Mouse (Mus musculus) embryonic facial prominence, embryonic 14.5 days (tissue): ENCODE data around the gene Cdk2ap2. TPM values are rescaled to one million over a fixed set of nuclear protein-coding genes. Genes with fewer than 3 reads are reported as not detected.

Experiments
- ATAC-seq: fragments of 200-750 bp; cut with Nextera tagmentation; 2 replicates; pipeline ENCODE4 v1.8.0; 2017; ENCODE audit warnings: low read depth, moderate number of reproducible peaks, moderate TSS enrichment
- DNase-seq: peaks from one replicate; pipeline ENCODE4 v3.0.0-alpha.2; 2015; ENCODE audit warnings: low spot score
- H3K27ac ChIP-seq: fragments of 300-500 bp; sonication (generic); replicated peaks from 2 replicates; pipeline ENCODE4 v1.5.1; 2014; ENCODE audit warnings: low read depth, mild to moderate bottlenecking, low read length, moderate library complexity
- H3K27me3 ChIP-seq: fragments of 300-500 bp; sonication (generic); replicated peaks from 2 replicates; pipeline ENCODE4 v1.6.1; 2014; ENCODE audit warnings: low read length; ENCODE audit not compliant: control insufficient read depth, insufficient read depth
- H3K36me3 ChIP-seq: fragments of 300-500 bp; sonication (generic); 2 replicates; pipeline ENCODE4 v1.6.1; 2014; ENCODE audit warnings: low read length, mixed read lengths; ENCODE audit not compliant: control insufficient read depth, insufficient read depth
- H3K4me1 ChIP-seq: fragments of 300-500 bp; sonication (generic); 2 replicates; pipeline ENCODE4 v1.6.1; 2014; ENCODE audit warnings: antibody characterized with exemption, low read length; ENCODE audit not compliant: control insufficient read depth, insufficient read depth
- H3K4me2 ChIP-seq: fragments of 300-500 bp; sonication (generic); 2 replicates; pipeline ENCODE4 v1.6.1; 2014; ENCODE audit warnings: low read depth, mild to moderate bottlenecking, low read length, moderate library complexity, mixed read lengths
- H3K4me3 ChIP-seq: fragments of 300-500 bp; sonication (generic); 2 replicates; pipeline ENCODE4 v1.5.1; 2014; ENCODE audit warnings: low read depth, mild to moderate bottlenecking, low read length
- H3K9ac ChIP-seq: fragments of 300-500 bp; sonication (generic); 2 replicates; pipeline ENCODE4 v1.6.1; 2014; ENCODE audit warnings: low read depth, mild to moderate bottlenecking, low read length, moderate library complexity, mixed read lengths
- H3K9me3 ChIP-seq: fragments of 300-500 bp; sonication (generic); 2 replicates; pipeline ENCODE4 v1.6.1; 2016; ENCODE audit warnings: low read length; ENCODE audit not compliant: control insufficient read depth
- WGBS: fragments of 180-500 bp; shearing (Covaris S2); extraction: QIAGEN DNeasy Blood & Tissue Kit; methylation state at CpG from one replicate; pipeline ENCODE4 v1.1.7; 2014; 5-methylcytosine and 5-hydroxymethylcytosine counted together
- polyA plus RNA-seq: library from polyadenylated mRNA; unstranded; fragments of >200 nt; fragmentation: Nextera tagmentation; extraction: Ambion mirVana; gene quantifications from 2 replicates; pipeline ENCODE4 v1.2.1, GENCODE M21; 2014

The Cdk2ap2 gene
- polyA plus RNA-seq, 1 experiment from 2014 or later = 68.6 TPM

GRCm38 (mm10) chr19:4145936-4146335, 49.0 kb downstream of the Cdk2ap2 start:
- no peak for ATAC-seq
- DNase-seq = no peak

GRCm38 (mm10) chr19:4146366-4147021, 49.5 kb downstream of the Cdk2ap2 start:
- Histone ChIP-seq H3K27ac (no peak overlapping the region), H3K4me3 (no peak overlapping the region), H3K4me2 (no peak overlapping the region), H3K27me3 (no peaks in the 10 kb centered on the region), H3K36me3 (peaks cover 17% of the 10 kb centered on the region), H3K9me3 (no peaks in the 10 kb centered on the region), H3K4me1 (peaks cover 11% of the 10 kb centered on the region; the same call in 1 of the 2 replicates), H3K9ac (no peak overlapping the region)
- DNase-seq (no peak), ATAC-seq (no peak)
- WGBS = 59% methylated on average over 12 of the region's 12 CpGs

More at GRCm38 (mm10) chr19:4145936-4146335, 49.0 kb downstream of the Cdk2ap2 start:
- Histone ChIP-seq H3K9me3 (no peaks in the 10 kb centered on the region), H3K36me3 (peaks cover 12% of the 10 kb centered on the region), H3K9ac (no peak overlapping the region), H3K4me1 (peaks cover 11% of the 10 kb centered on the region; the same call in 1 of the 2 replicates), H3K4me3 (no peak overlapping the region), H3K4me2 (no peak overlapping the region), H3K27me3 (no peaks in the 10 kb centered on the region), H3K27ac (no peak overlapping the region)
- WGBS = 90% methylated on average over 5 of the region's 5 CpGs

- Histone ChIP-seq H3K27me3 (no peaks in the 10 kb centered on the region), H3K9me3 (no peaks in the 10 kb centered on the region), H3K4me3 (no peak overlapping the region), H3K4me1 (peaks cover 11% of the 10 kb centered on the region; the same call in 1 of the 2 replicates), H3K4me2 (no peak overlapping the region), H3K9ac (no peak overlapping the region), H3K36me3 (peaks cover 19% of the 10 kb centered on the region), H3K27ac (no peak overlapping the region)
- ATAC-seq = no peak
- WGBS = 49% methylated on average over 3 of the region's 3 CpGs
- DNase-seq = no peak
Measured at GRCm38 (mm10) chr19:4147022-4147405, 50.0 kb downstream of the Cdk2ap2 start.

- Histone ChIP-seq H3K4me1 (peaks cover 11% of the 10 kb centered on the region; the same call in 1 of the 2 replicates), H3K9ac (peak overlapping the region; percentile 90), H3K27ac (peak overlapping the region; percentile 44; the same call in 1 of the 2 replicates), H3K4me3 (peak overlapping the region; percentile 87), H3K9me3 (no peaks in the 10 kb centered on the region), H3K27me3 (no peaks in the 10 kb centered on the region), H3K4me2 (peak overlapping the region; percentile 75), H3K36me3 (peaks cover 28% of the 10 kb centered on the region)
- ATAC-seq = no peak
- no peak for DNase-seq
- WGBS = 32% methylated on average over 9 of the region's 9 CpGs
Measured at GRCm38 (mm10) chr19:4147782-4148490, 51.0 kb downstream of the Cdk2ap2 start.

- H3K27ac ChIP-seq = peak within 1 kb of the TSS; percentile 59
- H3K27me3 ChIP-seq = no peaks in the 10 kb centered on the region
- ATAC-seq (peak; percentile 97), DNase-seq (peak; percentile 96)
- peaks cover 33% of the 10 kb centered on the region for H3K36me3 ChIP-seq
- peak within 1 kb of the TSS; percentile 75 for H3K4me2 ChIP-seq
- peak within 1 kb of the TSS; percentile 87 for H3K4me3 ChIP-seq
- WGBS = 0% methylated on average over 15 of the region's 33 CpGs
- H3K4me1 ChIP-seq = peaks cover 11% of the 10 kb centered on the region; the same call in 1 of the 2 replicates
- H3K9me3 ChIP-seq = no peaks in the 10 kb centered on the region
- peak within 1 kb of the TSS; percentile 90 for H3K9ac ChIP-seq
Measured at GRCm38 (mm10) chr19:4148491-4148806, 51.5 kb downstream of the Cdk2ap2 start, which contains the start of gene Coro1b. Coro1b (plus strand) TSS chr19:4148619.

Other genes starting within 250 kb of the Cdk2ap2 start
- gene Chka, start 245.4 kb upstream of the Cdk2ap2 start, polyA plus RNA-seq = 31.3 and 32.9 TPM in 2 replicates
- gene Tcirg1, start 190.0 kb upstream of the Cdk2ap2 start, polyA plus RNA-seq = 33.6 and 36.5 TPM in 2 replicates
- 297 and 302 TPM in 2 replicates for gene Ndufs8, start 184.4 kb upstream of the Cdk2ap2 start, polyA plus RNA-seq
- gene Aldh3b1, start 167.4 kb upstream of the Cdk2ap2 start, polyA plus RNA-seq = 4.6 and 4.8 TPM in 2 replicates
- 21.3 and 24.5 TPM in 2 replicates for gene Unc93b1, start 162.0 kb upstream of the Cdk2ap2 start, polyA plus RNA-seq
- gene Aldh3b3, start 138.5 kb upstream of the Cdk2ap2 start, polyA plus RNA-seq = 0.18 and 0.24 TPM in 2 replicates
- 9.2 and 11.8 TPM in 2 replicates for gene Aldh3b2, start 124.9 kb upstream of the Cdk2ap2 start, polyA plus RNA-seq
- 8.2 and 8.5 TPM in 2 replicates for gene Acy3, start 110.6 kb upstream of the Cdk2ap2 start, polyA plus RNA-seq
- 0.10 TPM in 1 of 2 replicates, not detected in the other for gene Tbx10, start 104.4 kb upstream of the Cdk2ap2 start, polyA plus RNA-seq
- 25.8 and 29.5 TPM in 2 replicates for gene Nudt8, start 96.6 kb upstream of the Cdk2ap2 start, polyA plus RNA-seq
- gene Gm49405, start 96.6 kb upstream of the Cdk2ap2 start, polyA plus RNA-seq = 1.4 and 1.6 TPM in 2 replicates
- gene Doc2g, start 93.9 kb upstream of the Cdk2ap2 start, polyA plus RNA-seq = 2.5 and 3.4 TPM in 2 replicates
- 188 and 199 TPM in 2 replicates for gene Ndufv1, start 84.4 kb upstream of the Cdk2ap2 start, polyA plus RNA-seq
- gene Gstp1, start 59.2 kb upstream of the Cdk2ap2 start, polyA plus RNA-seq = 483 and 496 TPM in 2 replicates
- gene Gstp2, start 51.2 kb upstream of the Cdk2ap2 start, polyA plus RNA-seq = 1.2 and 4.5 TPM in 2 replicates
- gene Gstp3, start 37.6 kb upstream of the Cdk2ap2 start, polyA plus RNA-seq = 0.35 TPM in 1 of 2 replicates, not detected in the other
- gene Cabp2, start 15.6 kb upstream of the Cdk2ap2 start, polyA plus RNA-seq = not detected in 2 replicates
- 5.6 and 6.6 TPM in 2 replicates for gene Pitpnm1, start 2.8 kb downstream of the Cdk2ap2 start, polyA plus RNA-seq
- 81.9 and 88.6 TPM in 2 replicates for gene Aip, start 28.7 kb downstream of the Cdk2ap2 start, polyA plus RNA-seq
- 0.08 TPM in 1 of 2 replicates, not detected in the other for gene Gpr152, start 42.6 kb downstream of the Cdk2ap2 start, polyA plus RNA-seq
- 0.12 TPM in 1 of 2 replicates, not detected in the other for gene Cabp4, start 46.9 kb downstream of the Cdk2ap2 start, polyA plus RNA-seq
- 139 and 162 TPM in 2 replicates for gene Coro1b, start 51.4 kb downstream of the Cdk2ap2 start, polyA plus RNA-seq
- 5.1 and 6.7 TPM in 2 replicates for gene Ptprcap, start 56.4 kb downstream of the Cdk2ap2 start, polyA plus RNA-seq
- gene Rps6kb2, start 66.2 kb downstream of the Cdk2ap2 start, polyA plus RNA-seq = 34.1 and 43.2 TPM in 2 replicates
- 4.3 and 5.3 TPM in 2 replicates for gene Carns1, start 78.3 kb downstream of the Cdk2ap2 start, polyA plus RNA-seq
- gene Tbc1d10c, start 94.1 kb downstream of the Cdk2ap2 start, polyA plus RNA-seq = 3.6 and 3.8 TPM in 2 replicates
- 744 and 800 TPM in 2 replicates for gene Ppp1ca, start 94.9 kb downstream of the Cdk2ap2 start, polyA plus RNA-seq
- 28.9 and 32.4 TPM in 2 replicates for gene Rad9a, start 104.5 kb downstream of the Cdk2ap2 start, polyA plus RNA-seq
- 6.0 and 6.3 TPM in 2 replicates for gene Clcf1, start 117.1 kb downstream of the Cdk2ap2 start, polyA plus RNA-seq
- gene AC109138.7, start 117.2 kb downstream of the Cdk2ap2 start, polyA plus RNA-seq = not detected in 2 replicates
- gene Pold4, start 134.7 kb downstream of the Cdk2ap2 start, polyA plus RNA-seq = 28.1 and 31.3 TPM in 2 replicates
- 16.3 and 16.6 TPM in 2 replicates for gene Ssh3, start 172.0 kb downstream of the Cdk2ap2 start, polyA plus RNA-seq
- gene Ankrd13d, start 186.0 kb downstream of the Cdk2ap2 start, polyA plus RNA-seq = 7.6 and 9.0 TPM in 2 replicates
- 17.0 and 18.9 TPM in 2 replicates for gene Grk2, start 209.0 kb downstream of the Cdk2ap2 start, polyA plus RNA-seq